Mouse (Mus musculus): Measurements from ENCODE around the gene Atp4b. TPM values are rescaled to one million over a fixed set of nuclear protein-coding genes. Genes with fewer than 3 reads are reported as not detected.
A peak's percentile ranks its signal among the peaks of the same experiment; 100 is the strongest.

Gene Atp4b
- polyA plus RNA-seq, 1 experiment from 2014 or later = not detected

- Histone ChIP-seq H3K36me3 (no peaks in the 10 kb centered on the region), H3K4me2 (no peak overlapping the region), H3K4me1 (0 out of 2 replicates have a peak, but pooled peaks cover 5% of the 10 kb centered on the region), H3K9me3 (replicated peaks) (no peaks in the 10 kb centered on the region), H3K4me3 (no peak overlapping the region), H3K9ac (no peak overlapping the region), H3K27ac (no peak overlapping the region), H3K27me3 (replicated peaks) (no peaks in the 10 kb centered on the region)
- no peak for ATAC-seq
- 50% methylated on average over 12 of the region's 12 CpGs for WGBS (ENCODE audit: insufficient replicate concordance)
Observed at GRCm38 (mm10) chr8:13413823-13414390, 17.3 kb upstream of the Atp4b start.

- H3K27ac ChIP-seq = no peak overlapping the region
- H3K4me2 ChIP-seq = no peak overlapping the region
- no peak for ATAC-seq
- H3K27me3 ChIP-seq (replicated peaks) = no peaks in the 10 kb centered on the region
- WGBS (ENCODE audit: insufficient replicate concordance) = 49% methylated on average over 13 of the region's 13 CpGs
- no peak overlapping the region for H3K9ac ChIP-seq
- H3K4me3 ChIP-seq = no peak overlapping the region
- H3K4me1 ChIP-seq = 0 out of 2 replicates have a peak, but pooled peaks cover 5% of the 10 kb centered on the region
- no peaks in the 10 kb centered on the region for H3K9me3 ChIP-seq (replicated peaks)
- no peaks in the 10 kb centered on the region for H3K36me3 ChIP-seq
Observed at GRCm38 (mm10) chr8:13412891-13413558, 16.4 kb upstream of the Atp4b start.

- no peak for ATAC-seq
- Histone ChIP-seq H3K9me3 (replicated peaks) (no peaks in the 10 kb centered on the region), H3K4me1 (0 out of 2 replicates have a peak, but pooled peaks cover 5% of the 10 kb centered on the region), H3K4me3 (no peak overlapping the region), H3K27ac (no peak overlapping the region), H3K27me3 (replicated peaks) (no peaks in the 10 kb centered on the region), H3K4me2 (no peak overlapping the region), H3K9ac (no peak overlapping the region), H3K36me3 (no peaks in the 10 kb centered on the region)
- WGBS (ENCODE audit: insufficient replicate concordance) = 25% methylated on average over 6 of the region's 6 CpGs
Observed at GRCm38 (mm10) chr8:13411597-13411996, 15.0 kb upstream of the Atp4b start.

DNA sequence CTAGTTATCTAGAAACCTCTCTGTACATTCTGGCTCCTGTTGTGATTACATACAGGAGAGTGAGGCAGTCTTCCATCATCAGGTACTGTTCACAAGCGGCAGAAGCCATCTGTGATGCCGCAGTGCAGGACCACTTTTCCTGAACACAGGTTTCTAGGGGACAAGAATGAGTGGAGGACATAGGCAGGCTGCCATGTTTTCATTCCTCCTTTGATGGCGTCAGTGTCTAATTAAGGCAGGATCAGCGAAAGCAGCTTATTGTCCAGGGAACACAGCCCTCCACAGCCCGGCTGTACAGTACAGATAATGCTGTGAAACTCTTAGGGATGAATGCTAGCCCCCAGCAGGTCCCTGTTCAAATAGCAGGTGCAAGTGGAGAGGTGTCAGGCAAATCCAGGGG, 9.4 kb upstream of the Atp4b start:
- no peak overlapping the region for H3K4me2 ChIP-seq
- no peak for ATAC-seq
- H3K9ac ChIP-seq = no peak overlapping the region
- WGBS (ENCODE audit: insufficient replicate concordance) = 75% methylated on average over 5 of the region's 5 CpGs
- H3K27me3 ChIP-seq (replicated peaks) = no peaks in the 10 kb centered on the region
- H3K4me1 ChIP-seq = no peaks in the 10 kb centered on the region
- no peak overlapping the region for H3K27ac ChIP-seq
- H3K36me3 ChIP-seq = no peaks in the 10 kb centered on the region
- H3K4me3 ChIP-seq = no peak overlapping the region
- no peaks in the 10 kb centered on the region for H3K9me3 ChIP-seq (replicated peaks)

DNA sequence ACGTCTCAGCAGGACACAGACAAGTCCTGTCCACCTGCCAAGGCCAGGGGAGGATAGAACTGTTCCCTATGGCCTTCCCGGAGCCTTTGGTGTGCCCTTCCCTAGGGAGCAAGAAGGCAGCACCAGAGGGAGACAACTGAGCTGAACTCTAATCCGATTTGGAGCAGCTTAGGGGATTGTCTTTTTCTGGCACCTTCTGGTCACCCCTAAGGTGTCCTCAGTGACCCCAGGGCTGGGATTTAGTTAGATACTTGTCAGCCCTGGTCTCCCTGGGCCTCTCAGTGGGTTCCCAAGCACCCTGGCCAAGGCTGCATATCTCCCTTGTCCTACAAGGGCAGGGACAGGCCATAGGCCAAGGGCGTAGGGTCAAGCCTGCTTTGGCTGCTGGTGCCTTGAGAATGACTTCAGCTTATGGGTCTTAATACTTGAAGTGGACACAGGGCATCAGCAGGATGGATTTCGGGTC, 8.1 kb upstream of the Atp4b start, which contains the start of gene Grk1:
Gene Grk1, plus strand, starts transcription at position 416 of the 466 bp plus-strand sequence.
- no peak for ATAC-seq
- Histone ChIP-seq H3K4me1 (no peaks in the 10 kb centered on the region), H3K4me3 (no peak within 1 kb of the TSS), H3K9ac (no peak within 1 kb of the TSS), H3K36me3 (no peaks in the 10 kb centered on the region), H3K27ac (no peak within 1 kb of the TSS), H3K9me3 (replicated peaks) (no peaks in the 10 kb centered on the region), H3K4me2 (no peak within 1 kb of the TSS), H3K27me3 (replicated peaks) (no peaks in the 10 kb centered on the region)
- 67% methylated on average over 5 of the region's 5 CpGs for WGBS (ENCODE audit: insufficient replicate concordance)

GRCm38 (mm10) chr8:13403517-13403916, 6.9 kb upstream of the Atp4b start:
- Histone ChIP-seq H3K9me3 (replicated peaks) (no peaks in the 10 kb centered on the region), H3K4me2 (no peak overlapping the region), H3K27ac (no peak overlapping the region), H3K9ac (no peak overlapping the region), H3K36me3 (no peaks in the 10 kb centered on the region), H3K27me3 (replicated peaks) (no peaks in the 10 kb centered on the region), H3K4me3 (no peak overlapping the region), H3K4me1 (no peaks in the 10 kb centered on the region)
- WGBS (ENCODE audit: insufficient replicate concordance) = 67% methylated on average over 6 of the region's 6 CpGs
- ATAC-seq = no peak

GRCm38 (mm10) chr8:13393869-13394268, 2.8 kb downstream of the Atp4b start:
- H3K9ac ChIP-seq = no peak overlapping the region
- no peaks in the 10 kb centered on the region for H3K36me3 ChIP-seq
- no peak overlapping the region for H3K4me3 ChIP-seq
- no peaks in the 10 kb centered on the region for H3K9me3 ChIP-seq (replicated peaks)
- peaks cover 4% of the 10 kb centered on the region for H3K4me1 ChIP-seq
- no peak for ATAC-seq
- H3K27ac ChIP-seq = no peak overlapping the region
- no peaks in the 10 kb centered on the region for H3K27me3 ChIP-seq (replicated peaks)
- no peak overlapping the region for H3K4me2 ChIP-seq
- 72% methylated on average over 7 of the region's 7 CpGs for WGBS (ENCODE audit: insufficient replicate concordance)

GRCm38 (mm10) chr8:13388744-13389143, 7.9 kb downstream of the Atp4b start:
- H3K4me1 ChIP-seq = peaks cover 10% of the 10 kb centered on the region
- ATAC-seq = 0 out of 2 replicates have a peak, but pooled peaks have one; percentile 37
- no peaks in the 10 kb centered on the region for H3K27me3 ChIP-seq (replicated peaks)
- no peak overlapping the region for H3K27ac ChIP-seq
- H3K9ac ChIP-seq = no peak overlapping the region
- no peak overlapping the region for H3K4me3 ChIP-seq
- H3K36me3 ChIP-seq = no peaks in the 10 kb centered on the region
- WGBS (ENCODE audit: insufficient replicate concordance) = 50% methylated on average over 2 of the region's 2 CpGs
- no peak overlapping the region for H3K4me2 ChIP-seq
- no peaks in the 10 kb centered on the region for H3K9me3 ChIP-seq (replicated peaks)

DNA sequence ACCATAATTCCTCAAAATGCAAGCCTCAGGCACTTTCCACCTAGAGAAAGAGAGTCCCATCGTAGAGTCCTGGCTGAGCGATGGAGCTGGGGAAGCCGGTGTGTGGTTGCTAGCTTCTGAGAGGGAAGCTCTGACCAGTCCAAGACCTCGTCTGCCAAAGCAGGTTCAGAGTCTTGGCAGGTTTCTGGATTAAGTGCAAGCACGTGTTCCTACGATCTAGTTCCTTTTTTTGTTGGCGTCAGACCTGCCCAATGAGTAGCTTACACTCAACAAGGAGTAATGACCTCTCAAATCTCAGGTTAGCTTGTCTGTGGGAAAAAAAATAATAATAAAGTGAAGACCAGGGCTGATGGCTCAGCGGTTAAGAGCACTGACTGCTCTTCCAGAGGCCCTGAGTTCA, 8.9 kb downstream of the Atp4b start:
- Histone ChIP-seq H3K4me1 (peaks cover 10% of the 10 kb centered on the region), H3K4me3 (no peak overlapping the region), H3K4me2 (no peak overlapping the region), H3K9ac (no peak overlapping the region), H3K27ac (no peak overlapping the region), H3K27me3 (replicated peaks) (no peaks in the 10 kb centered on the region), H3K9me3 (replicated peaks) (no peaks in the 10 kb centered on the region), H3K36me3 (no peaks in the 10 kb centered on the region)
- no peak for ATAC-seq
- 52% methylated on average over 8 of the region's 8 CpGs for WGBS (ENCODE audit: insufficient replicate concordance)

- no peak overlapping the region for H3K4me2 ChIP-seq
- no peaks in the 10 kb centered on the region for H3K9me3 ChIP-seq (replicated peaks)
- no peak overlapping the region for H3K4me3 ChIP-seq
- H3K9ac ChIP-seq = no peak overlapping the region
- H3K4me1 ChIP-seq = peaks cover 10% of the 10 kb centered on the region
- 55% methylated on average over 13 of the region's 13 CpGs for WGBS (ENCODE audit: insufficient replicate concordance)
- H3K36me3 ChIP-seq = no peaks in the 10 kb centered on the region
- no peak overlapping the region for H3K27ac ChIP-seq
- no peak for ATAC-seq
- H3K27me3 ChIP-seq (replicated peaks) = no peaks in the 10 kb centered on the region
Observed at GRCm38 (mm10) chr8:13386366-13386765, 10.3 kb downstream of the Atp4b start.

DNA sequence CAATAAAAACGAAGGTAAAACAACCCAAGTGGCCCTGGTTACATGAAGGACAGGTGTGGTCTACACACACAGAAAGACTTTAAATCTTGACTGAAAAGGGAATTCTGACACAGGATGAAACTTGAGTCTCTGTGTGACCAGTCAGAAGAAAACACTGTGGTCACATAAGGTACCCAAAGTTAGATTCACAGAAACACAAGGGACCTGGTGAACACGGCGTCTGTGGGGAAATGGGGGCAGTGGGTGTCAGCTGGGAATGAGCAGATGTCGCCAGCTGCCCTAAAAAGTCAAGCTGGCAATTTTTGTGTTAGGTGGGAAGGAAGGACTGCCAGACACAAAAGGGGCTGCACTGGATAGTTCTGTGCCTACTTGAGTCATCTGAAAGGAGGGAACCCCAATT, 13.6 kb downstream of the Atp4b start:
- no peak overlapping the region for H3K9ac ChIP-seq
- no peaks in the 10 kb centered on the region for H3K9me3 ChIP-seq (replicated peaks)
- H3K4me1 ChIP-seq = no peaks in the 10 kb centered on the region
- H3K36me3 ChIP-seq = peaks cover 19% of the 10 kb centered on the region
- 82% methylated on average over 4 of the region's 4 CpGs for WGBS (ENCODE audit: insufficient replicate concordance)
- no peak overlapping the region for H3K4me2 ChIP-seq
- H3K4me3 ChIP-seq = no peak overlapping the region
- H3K27ac ChIP-seq = no peak overlapping the region
- no peaks in the 10 kb centered on the region for H3K27me3 ChIP-seq (replicated peaks)
- ATAC-seq = no peak

DNA sequence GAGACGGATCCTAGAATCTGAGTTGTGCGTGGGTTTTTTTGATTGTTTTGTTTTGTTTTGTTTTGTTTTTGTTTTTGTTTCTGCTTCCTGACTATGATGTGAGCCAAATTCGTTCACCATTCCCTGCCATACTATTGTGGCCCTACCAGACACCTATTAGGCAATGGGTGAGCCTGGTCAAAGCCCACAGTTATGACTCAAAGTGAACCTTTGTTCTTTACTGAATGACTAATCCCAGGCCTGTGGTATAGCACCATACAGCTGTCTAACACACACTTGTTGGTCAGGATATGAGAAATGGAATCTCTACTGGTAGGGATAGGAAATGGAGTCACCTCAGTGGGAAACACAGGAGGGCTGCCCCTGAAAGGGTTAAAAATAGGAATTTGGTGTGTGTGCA, 14.1 kb downstream of the Atp4b start:
- Histone ChIP-seq H3K4me3 (no peak overlapping the region), H3K27ac (no peak overlapping the region), H3K27me3 (replicated peaks) (no peaks in the 10 kb centered on the region), H3K9me3 (replicated peaks) (no peaks in the 10 kb centered on the region), H3K9ac (no peak overlapping the region), H3K4me2 (no peak overlapping the region), H3K4me1 (no peaks in the 10 kb centered on the region), H3K36me3 (peaks cover 22% of the 10 kb centered on the region)
- 78% methylated on average over 3 of the region's 3 CpGs for WGBS (ENCODE audit: insufficient replicate concordance)
- no peak for ATAC-seq
